8 mouse cellular contexts compared by ENCODE assay signal in genomic region chr2:109280272-109280599, GRCm38 (mm10). TPM values are rescaled to one million over a fixed set of nuclear protein-coding genes. Genes with fewer than 3 reads are reported as not detected.
DNase-seq lines count a peak whose midpoint lies in the region; ATAC-seq and TF ChIP-seq lines count a peak whose summit lies in the region.

No protein-coding gene starts in this region.

- no peak for TF ChIP-seq CTCF in lung, embryonic 14.5 days (IDR thresholded peaks at IDR 0.05; ENCODE audit: low read depth)
- no peak for TF ChIP-seq CTCF in olfactory bulb, adult 2 months (IDR thresholded peaks at IDR 0.05; ENCODE audit: insufficient read depth, low read depth, low read length)

- peak overlapping the region; percentile 75 for H3K4me3 ChIP-seq in lung, embryonic 14.5 days (ENCODE audit: low read depth, low read length)
- H3K4me3 ChIP-seq in embryonic facial prominence, embryonic 15.5 days (replicated peaks) = peak overlapping the region; percentile 76
- H3K4me3 ChIP-seq in limb, embryonic 11.5 days (ENCODE audit: low read depth, low read length) = peak overlapping the region; percentile 68
- H3K4me3 ChIP-seq in olfactory bulb, adult 2 months (ENCODE audit: insufficient read depth, low read depth, low read length) = peak overlapping the region; percentile 64

- no peaks in the 10 kb centered on the region for H3K9me3 ChIP-seq in lung, embryonic 14.5 days (ENCODE audit: low read depth, low read length)
- no peaks in the 10 kb centered on the region for H3K9me3 ChIP-seq in embryonic facial prominence, embryonic 15.5 days (replicated peaks)
- no peaks in the 10 kb centered on the region for H3K9me3 ChIP-seq in limb, embryonic 11.5 days (ENCODE audit: control insufficient read depth, low read length)

- no peaks in the 10 kb centered on the region for H3K4me1 ChIP-seq in lung, embryonic 14.5 days (ENCODE audit: insufficient read depth)
- H3K4me1 ChIP-seq in embryonic facial prominence, embryonic 15.5 days = peaks cover 9% of the 10 kb centered on the region; the same call in 1 of the 2 replicates
- H3K4me1 ChIP-seq in limb, embryonic 11.5 days (ENCODE audit: control insufficient read depth, insufficient read depth, low read length) = peaks cover 7% of the 10 kb centered on the region; the same call in 1 of the 2 replicates
- H3K4me1 ChIP-seq in olfactory bulb, adult 2 months (ENCODE audit: control insufficient read depth, insufficient read depth, low read length) = peaks cover 9% of the 10 kb centered on the region; the same call in 1 of the 2 replicates

- 2% methylated on average over 4 of the region's 4 CpGs for WGBS in lung, embryonic 14.5 days
- 2% methylated on average over 4 of the region's 4 CpGs for WGBS in embryonic facial prominence, embryonic 15.5 days
- 10% methylated on average over 4 of the region's 4 CpGs for WGBS in limb, embryonic 11.5 days
- 4% methylated on average over 4 of the region's 4 CpGs for WGBS in olfactory bulb, adult 2 months

- no peaks in the 10 kb centered on the region for H3K27me3 ChIP-seq in lung, embryonic 14.5 days (ENCODE audit: insufficient read depth, low read length)
- no peaks in the 10 kb centered on the region for H3K27me3 ChIP-seq in embryonic facial prominence, embryonic 15.5 days
- no peaks in the 10 kb centered on the region for H3K27me3 ChIP-seq in limb, embryonic 11.5 days (ENCODE audit: control insufficient read depth, insufficient read depth, low read length)

- no peaks in the 10 kb centered on the region for H3K36me3 ChIP-seq in lung, embryonic 14.5 days (ENCODE audit: insufficient read depth)
- no peaks in the 10 kb centered on the region for H3K36me3 ChIP-seq in embryonic facial prominence, embryonic 15.5 days
- H3K36me3 ChIP-seq in limb, embryonic 11.5 days (ENCODE audit: control insufficient read depth, insufficient read depth, low read length) = no peaks in the 10 kb centered on the region

- peak overlapping the region; percentile 75 for H3K9ac ChIP-seq in lung, embryonic 14.5 days
- H3K9ac ChIP-seq in embryonic facial prominence, embryonic 15.5 days = peak overlapping the region; percentile 63
- 0 out of 2 replicates have a peak overlapping the region, but pooled peaks have one; percentile 1 for H3K9ac ChIP-seq in limb, embryonic 11.5 days (ENCODE audit: low read length)

- ATAC-seq in lung, embryonic 14.5 days (ENCODE audit: insufficient read depth) = no peak
- ATAC-seq in embryonic facial prominence, embryonic 15.5 days (ENCODE audit: insufficient number of reproducible peaks, low FRiP score, low TSS enrichment, low read depth) = no peak
- ATAC-seq in limb, embryonic 11.5 days (ENCODE audit: insufficient number of reproducible peaks, low FRiP score, low TSS enrichment, low read depth) = no peak

- H3K4me2 ChIP-seq in lung, embryonic 14.5 days = peak overlapping the region; percentile 62
- H3K4me2 ChIP-seq in embryonic facial prominence, embryonic 15.5 days (replicated peaks) = peak overlapping the region; percentile 70
- peak overlapping the region; percentile 38; the same call in 1 of the 2 replicates for H3K4me2 ChIP-seq in limb, embryonic 11.5 days (ENCODE audit: low read depth, severe bottlenecking)

- no peak for DNase-seq in lung, embryonic 14.5 days
- DNase-seq in lung, postnatal 10 days = no peak
- no peak for DNase-seq in limb, embryonic 11.5 days (ENCODE audit: low spot score)
- DNase-seq in embryo, embryonic 10 days (ENCODE audit: low spot score) = no peak
- DNase-seq in right cerebral cortex, postnatal 4 days = no peak
- DNase-seq in testis, postnatal 14 days (ENCODE audit: low spot score) = no peak

- peak overlapping the region; percentile 63 for H3K27ac ChIP-seq in lung, embryonic 14.5 days (ENCODE audit: low read depth)
- H3K27ac ChIP-seq in embryonic facial prominence, embryonic 15.5 days (replicated peaks) = peak overlapping the region; percentile 65
- no peak overlapping the region for H3K27ac ChIP-seq in limb, embryonic 11.5 days (replicated peaks; ENCODE audit: low read depth, low read length)
- peak overlapping the region; percentile 43 for H3K27ac ChIP-seq in olfactory bulb, adult 2 months (ENCODE audit: insufficient read depth, low read depth, low read length)

- no peak for TF ChIP-seq POLR2A in olfactory bulb, adult 2 months (IDR thresholded peaks at IDR 0.05; ENCODE audit: insufficient read depth, low read depth, low read length)

RNA-seq across cellular contexts. Expression of gene Kif18a, which starts 0.3 kb away (rescaled TPM):
- 25.9 and 28.7 TPM in 2 replicates for polyA plus RNA-seq in lung, embryonic 14.5 days (2014; fragmentation: Nextera tagmentation; extraction: Ambion mirVana)
- 13.9 and 15.3 TPM in 2 replicates for polyA plus RNA-seq in embryonic facial prominence, embryonic 15.5 days (2015; fragmentation: Nextera tagmentation; extraction: Ambion mirVana)
- polyA plus RNA-seq in limb, embryonic 11.5 days (2014; fragmentation: Nextera tagmentation; extraction: Ambion mirVana) = 32.3 and 33.4 TPM in 2 replicates
- not detected in 2 replicates for polyA plus RNA-seq in olfactory bulb, adult 2 months (2012; ENCODE audit: insufficient read depth, insufficient read length, low replicate concordance, missing spikeins)

RNA-seq across cellular contexts. Expression of gene Mettl15, which starts 0.3 kb away (rescaled TPM):
- polyA plus RNA-seq in lung, embryonic 14.5 days (2014; fragmentation: Nextera tagmentation; extraction: Ambion mirVana) = 15.2 and 15.4 TPM in 2 replicates
- polyA plus RNA-seq in embryonic facial prominence, embryonic 15.5 days (2015; fragmentation: Nextera tagmentation; extraction: Ambion mirVana) = 10.9 and 12.9 TPM in 2 replicates
- 7.8 and 8.3 TPM in 2 replicates for polyA plus RNA-seq in limb, embryonic 11.5 days (2014; fragmentation: Nextera tagmentation; extraction: Ambion mirVana)
- not detected in 2 replicates for polyA plus RNA-seq in olfactory bulb, adult 2 months (2012; ENCODE audit: insufficient read depth, insufficient read length, low replicate concordance, missing spikeins)

Comparison
In these comparisons a context has a peak if more than half of its experiments do, and no peak if none do; other contexts are left out.
1. H3K9ac ChIP-seq: peak in every context shown above with its lines; median percentile 75 in lung, embryonic 14.5 days; 63 in embryonic facial prominence, embryonic 15.5 days; 1 in limb, embryonic 11.5 days.